Mouse (Mus musculus) urinary bladder, postnatal 10 days (tissue): Measurements from ENCODE around the gene Sema3g.

Experiments
- DNase-seq: peaks from one replicate; pipeline ENCODE4 v3.0.0; 2022; ENCODE audit warnings: low spot score

Gene Sema3g

GRCm38 (mm10) chr14:31232404-31233069 lies 14.9 kb downstream of the Sema3g start:
- no peak for DNase-seq

- DNase-seq, result no peak
Measured at GRCm38 (mm10) chr14:31233070-31233995, 15.7 kb downstream of the Sema3g start.

- no peak for DNase-seq
Measured at GRCm38 (mm10) chr14:31233996-31234591, 16.4 kb downstream of the Sema3g start.

- no peak for DNase-seq
Measured at GRCm38 (mm10) chr14:31237101-31237882, 19.6 kb downstream of the Sema3g start.

- no peak for DNase-seq
Measured at GRCm38 (mm10) chr14:31240528-31240927, 22.9 kb downstream of the Sema3g start.

GRCm38 (mm10) chr14:31244777-31245176 lies 27.1 kb downstream of the Sema3g start:
- no peak for DNase-seq

GRCm38 (mm10) chr14:31245946-31246345 lies 28.3 kb downstream of the Sema3g start:
- no peak for DNase-seq

- no peak for DNase-seq
Measured at GRCm38 (mm10) chr14:31248396-31248795, 30.7 kb downstream of the Sema3g start.

- DNase-seq, result no peak
Measured at GRCm38 (mm10) chr14:31250222-31251083, 32.8 kb downstream of the Sema3g start.

- peak; percentile 89 for DNase-seq
Measured at GRCm38 (mm10) chr14:31251084-31251604, 33.5 kb downstream of the Sema3g start, which contains the start of the genes Phf7 and Bap1. Phf7 (minus strand) TSS chr14:31251317. Bap1 (plus strand) TSS chr14:31251450.

GRCm38 (mm10) chr14:31251626-31252025 lies 34.0 kb downstream of the Sema3g start:
- no peak for DNase-seq

GRCm38 (mm10) chr14:31252091-31252490 lies 34.4 kb downstream of the Sema3g start:
- DNase-seq, result no peak

GRCm38 (mm10) chr14:31258476-31259050 lies 40.9 kb downstream of the Sema3g start:
- DNase-seq, result no peak

GRCm38 (mm10) chr14:31260374-31260773 lies 42.7 kb downstream of the Sema3g start:
- no peak for DNase-seq

GRCm38 (mm10) chr14:31260932-31261331 lies 43.3 kb downstream of the Sema3g start:
- no peak for DNase-seq

GRCm38 (mm10) chr14:31267649-31268048 lies 50.0 kb downstream of the Sema3g start:
- DNase-seq, result no peak

- DNase-seq, result no peak
Measured at GRCm38 (mm10) chr14:31268301-31269001, 50.8 kb downstream of the Sema3g start.

GRCm38 (mm10) chr14:31269456-31270100 lies 51.9 kb downstream of the Sema3g start:
- DNase-seq, result no peak

- DNase-seq, result no peak
Measured at GRCm38 (mm10) chr14:31271121-31271520, 53.5 kb downstream of the Sema3g start.
